Mouse (Mus musculus) ES-Bruce4 (cell line): Measurements from ENCODE around the gene Mcoln2. TPM values are rescaled to one million over a fixed set of nuclear protein-coding genes. Genes with fewer than 3 reads are reported as not detected.

Experiments used
- H3K27ac ChIP-seq: 2 replicates; pipeline ENCODE4 v1.5.1; 2012; ENCODE audit warnings: low read length, inconsistent platforms; ENCODE audit not compliant: insufficient read depth
- H3K27me3 ChIP-seq: 2 replicates; pipeline ENCODE4 v1.6.1; 2012; ENCODE audit warnings: mild to moderate bottlenecking, low read length, inconsistent platforms; ENCODE audit not compliant: control insufficient read depth, poor library complexity, insufficient read depth, severe bottlenecking
- H3K36me3 ChIP-seq: 2 replicates; pipeline ENCODE4 v1.6.1; 2012; ENCODE audit warnings: inconsistent platforms, mild to moderate bottlenecking, low read length, moderate library complexity; ENCODE audit not compliant: control insufficient read depth, poor library complexity, insufficient read depth, severe bottlenecking
- H3K4me1 ChIP-seq: one replicate; pipeline ENCODE4 v1.8.1; 2011; ENCODE audit warnings: low read length; ENCODE audit not compliant: control insufficient read depth, insufficient read depth
- H3K4me3 ChIP-seq: 2 replicates; pipeline ENCODE4 v1.5.1; 2011; ENCODE audit warnings: low read depth, mild to moderate bottlenecking, low read length
- H3K9ac ChIP-seq: 2 replicates; pipeline ENCODE4 v1.6.1; 2012; ENCODE audit warnings: low read depth, mild to moderate bottlenecking, inconsistent platforms; ENCODE audit not compliant: poor library complexity, severe bottlenecking
- H3K9me3 ChIP-seq: replicated peaks from 2 replicates; pipeline ENCODE4 v1.6.1; 2012; ENCODE audit warnings: mild to moderate bottlenecking, low read length, inconsistent platforms; ENCODE audit not compliant: control insufficient read depth, poor library complexity, insufficient read depth, severe bottlenecking
- CTCF ChIP-seq: IDR thresholded peaks from one replicate; pipeline ENCODE4 v1.8.1; 2011; ENCODE audit warnings: low read depth, low read length
- EP300 ChIP-seq: IDR thresholded peaks from 2 replicates; pipeline ENCODE4 v1.6.1; 2011; ENCODE audit warnings: low read depth, low read length; ENCODE audit not compliant: insufficient read depth
- POLR2A ChIP-seq: IDR thresholded peaks from one replicate; pipeline ENCODE4 v1.8.1; 2011; ENCODE audit warnings: low read length; ENCODE audit not compliant: insufficient read depth
- polyA plus RNA-seq: library from polyadenylated mRNA; stranded (reverse); fragments of >200 nt; gene quantifications from 2 replicates; pipeline ENCODE4 v1.2.4, GENCODE M21; 2011; ENCODE audit warnings: low read depth; ENCODE audit not compliant: missing spikeins, insufficient read depth, insufficient read length

Mcoln2 gene
- polyA plus RNA-seq, 1 experiment: not detected

GRCm38 (mm10) chr3:146232708-146233107, 83.1 kb downstream of the Mcoln2 start:
- H3K36me3 ChIP-seq: no peaks in the 10 kb centered on the region
- TF ChIP-seq CTCF (no peak), POLR2A (no peak), EP300 (no peak)
- H3K4me3 ChIP-seq: no peak overlapping the region
- H3K27me3 ChIP-seq: no peaks in the 10 kb centered on the region
- no peaks in the 10 kb centered on the region for H3K9me3 ChIP-seq
- no peak overlapping the region for H3K9ac ChIP-seq
- H3K4me1 ChIP-seq: no peaks in the 10 kb centered on the region
- no peak overlapping the region for H3K27ac ChIP-seq

GRCm38 (mm10) chr3:146233741-146234140, 84.1 kb downstream of the Mcoln2 start:
- Histone ChIP-seq H3K4me1 (no peaks in the 10 kb centered on the region), H3K4me3 (no peak overlapping the region), H3K36me3 (no peaks in the 10 kb centered on the region), H3K27ac (no peak overlapping the region), H3K9me3 (no peaks in the 10 kb centered on the region), H3K9ac (no peak overlapping the region), H3K27me3 (no peaks in the 10 kb centered on the region)
- TF ChIP-seq POLR2A (no peak), CTCF (no peak), EP300 (no peak)

- no peak overlapping the region for H3K27ac ChIP-seq
- H3K27me3 ChIP-seq: no peaks in the 10 kb centered on the region
- H3K9ac ChIP-seq: no peak overlapping the region
- H3K9me3 ChIP-seq: no peaks in the 10 kb centered on the region
- no peaks in the 10 kb centered on the region for H3K36me3 ChIP-seq
- no peak for TF ChIP-seq EP300
- TF ChIP-seq CTCF: no peak
- TF ChIP-seq POLR2A: no peak
- no peak overlapping the region for H3K4me3 ChIP-seq
- H3K4me1 ChIP-seq: no peaks in the 10 kb centered on the region
These were observed 84.9 kb downstream of the Mcoln2 start for GRCm38 (mm10) chr3:146234530-146234929.

GRCm38 (mm10) chr3:146236280-146236679, 86.6 kb downstream of the Mcoln2 start:
- Histone ChIP-seq H3K9ac (no peak overlapping the region), H3K27me3 (no peaks in the 10 kb centered on the region), H3K36me3 (no peaks in the 10 kb centered on the region), H3K4me1 (no peaks in the 10 kb centered on the region), H3K4me3 (no peak overlapping the region), H3K9me3 (no peaks in the 10 kb centered on the region), H3K27ac (no peak overlapping the region)
- TF ChIP-seq POLR2A (no peak), EP300 (no peak), CTCF (no peak)

GRCm38 (mm10) chr3:146237676-146238075, 88.0 kb downstream of the Mcoln2 start:
- Histone ChIP-seq H3K36me3 (no peaks in the 10 kb centered on the region), H3K27ac (no peak overlapping the region), H3K4me3 (no peak overlapping the region), H3K4me1 (no peaks in the 10 kb centered on the region), H3K27me3 (no peaks in the 10 kb centered on the region), H3K9ac (no peak overlapping the region), H3K9me3 (no peaks in the 10 kb centered on the region)
- no peak for TF ChIP-seq CTCF

- Histone ChIP-seq H3K27me3 (no peaks in the 10 kb centered on the region), H3K27ac (no peak overlapping the region), H3K4me3 (no peak overlapping the region), H3K9ac (no peak overlapping the region), H3K9me3 (no peaks in the 10 kb centered on the region), H3K4me1 (no peaks in the 10 kb centered on the region), H3K36me3 (no peaks in the 10 kb centered on the region)
- TF ChIP-seq POLR2A (no peak), CTCF (no peak), EP300 (no peak)
These were observed 95.0 kb downstream of the Mcoln2 start for GRCm38 (mm10) chr3:146244630-146245029.

Other genes starting within 250 kb of the Mcoln2 start
- 39.1 and 43.2 TPM in 2 replicates for gene Bcl10, start 227.0 kb upstream of the Mcoln2 start, polyA plus RNA-seq
- gene 2410004B18Rik, start 211.8 kb upstream of the Mcoln2 start, polyA plus RNA-seq: 17.1 and 30.1 TPM in 2 replicates
- 22.4 and 23.0 TPM in 2 replicates for gene Syde2, start 162.0 kb upstream of the Mcoln2 start, polyA plus RNA-seq
- gene Wdr63, start 41.7 kb upstream of the Mcoln2 start, polyA plus RNA-seq: not detected in 2 replicates
- gene Mcoln3, start 32.4 kb upstream of the Mcoln2 start, polyA plus RNA-seq: 13.1 and 15.2 TPM in 2 replicates
- 0.27 and 0.33 TPM in 2 replicates for gene Lpar3, start 71.1 kb downstream of the Mcoln2 start, polyA plus RNA-seq